Mouse (Mus musculus): ENCODE data around the gene Nek6. TPM values are rescaled to one million over a fixed set of nuclear protein-coding genes. Genes with fewer than 3 reads are reported as not detected.

Gene Nek6
- polyA plus RNA-seq, 1 experiment from 2014 or later, result 56.8 TPM

Small RNA genes lying within 50 kb of the gene (microRNA-seq; reads per million reads assigned to microRNA genes)
- not detected for gene Gm27634

Other genes starting within 250 kb of the Nek6 start
- gene Dennd1a, start 224.3 kb upstream of the Nek6 start, polyA plus RNA-seq (2015; fragmentation: Nextera tagmentation; extraction: Ambion mirVana), result 18.9 and 21.7 TPM in 2 replicates
- gene Lhx2, start 172.4 kb upstream of the Nek6 start, polyA plus RNA-seq (2015; fragmentation: Nextera tagmentation; extraction: Ambion mirVana), result 37.1 and 44.3 TPM in 2 replicates
- gene Psmb7, start 132.4 kb downstream of the Nek6 start, polyA plus RNA-seq (2015; fragmentation: Nextera tagmentation; extraction: Ambion mirVana), result 260 and 275 TPM in 2 replicates
- 0.25 and 1.5 TPM in 2 replicates for gene Nr5a1, start 202.9 kb downstream of the Nek6 start, polyA plus RNA-seq (2015; fragmentation: Nextera tagmentation; extraction: Ambion mirVana)

All from midbrain, embryonic 16.5 days (tissue).